Mouse (Mus musculus): ENCODE measurements around the gene 2210011C24Rik. TPM values are rescaled to one million over a fixed set of nuclear protein-coding genes. Genes with fewer than 3 reads are reported as not detected.
A peak's percentile ranks its signal among the peaks of the same experiment; 100 is the strongest.

2210011C24Rik gene
- polyA plus RNA-seq, 1 experiment from 2014 or later = 0.30 TPM

GRCm38 (mm10) chr8:83964015-83964765 lies 47.8 kb downstream of the 2210011C24Rik start:
- Histone ChIP-seq H3K4me1 (no peaks in the 10 kb centered on the region), H3K27ac (no peak overlapping the region), H3K36me3 (peaks cover 45% of the 10 kb centered on the region), H3K9me3 (no peaks in the 10 kb centered on the region), H3K27me3 (ENCODE audit: insufficient read depth, poor library complexity, severe bottlenecking) (no peaks in the 10 kb centered on the region), H3K4me3 (no peak overlapping the region)
- DNase-seq (ENCODE audit: low spot score) = no peak
- WGBS = 87% methylated on average over 5 of the region's 5 CpGs

MicroRNAs encoded within 50 kb of the gene (microRNA counts, 519-probe panel; counts per million panel counts)
- not detected for microRNA mmu-miR-1199

Small RNAs within 50 kb of the gene (microRNA-seq; reads per million reads assigned to microRNA genes)
- 3.8 reads per million, percentile 10 among the genes with 10 or more reads in this experiment for gene Mir1199
- 4.3 reads per million, percentile 12 among the genes with 10 or more reads in this experiment for gene Mir8111

Other genes with a start within 250 kb of the 2210011C24Rik start
- gene Adgrl1, start 112.1 kb downstream of the 2210011C24Rik start, polyA plus RNA-seq (2016; fragmentation: Nextera tagmentation; extraction: Ambion mirVana) = 8.5 and 12.0 TPM in 2 replicates
- gene Gm10644, start 57.0 kb downstream of the 2210011C24Rik start, polyA plus RNA-seq (2016; fragmentation: Nextera tagmentation; extraction: Ambion mirVana) = 0.41 and 0.86 TPM in 2 replicates
- gene Asf1b, start 56.7 kb downstream of the 2210011C24Rik start, polyA plus RNA-seq (2016; fragmentation: Nextera tagmentation; extraction: Ambion mirVana) = 71.5 and 80.8 TPM in 2 replicates
- gene Prkaca, start 39.2 kb downstream of the 2210011C24Rik start, polyA plus RNA-seq (2016; fragmentation: Nextera tagmentation; extraction: Ambion mirVana) = 157 and 160 TPM in 2 replicates
- 5.0 and 10.7 TPM in 2 replicates for gene Samd1, start 14.5 kb downstream of the 2210011C24Rik start, polyA plus RNA-seq (2016; fragmentation: Nextera tagmentation; extraction: Ambion mirVana)
- gene 1700067K01Rik, start 10.7 kb downstream of the 2210011C24Rik start, polyA plus RNA-seq (2016; fragmentation: Nextera tagmentation; extraction: Ambion mirVana) = 0.27 and 0.95 TPM in 2 replicates
- 4.9 and 7.4 TPM in 2 replicates for gene Palm3, start 9.3 kb upstream of the 2210011C24Rik start, polyA plus RNA-seq (2016; fragmentation: Nextera tagmentation; extraction: Ambion mirVana)
- gene Il27ra, start 30.4 kb upstream of the 2210011C24Rik start, polyA plus RNA-seq (2016; fragmentation: Nextera tagmentation; extraction: Ambion mirVana) = 1.4 and 2.6 TPM in 2 replicates
- gene Rln3, start 32.8 kb upstream of the 2210011C24Rik start, polyA plus RNA-seq (2016; fragmentation: Nextera tagmentation; extraction: Ambion mirVana) = 0.67 TPM in 1 of 2 replicates, not detected in the other
- gene Gm10643, start 53.0 kb upstream of the 2210011C24Rik start, polyA plus RNA-seq (2016; fragmentation: Nextera tagmentation; extraction: Ambion mirVana) = 1.0 and 1.4 TPM in 2 replicates
- gene Rfx1, start 54.7 kb upstream of the 2210011C24Rik start, polyA plus RNA-seq (2016; fragmentation: Nextera tagmentation; extraction: Ambion mirVana) = 6.5 and 7.3 TPM in 2 replicates
- 10.4 and 14.2 TPM in 2 replicates for gene Dcaf15, start 92.6 kb upstream of the 2210011C24Rik start, polyA plus RNA-seq (2016; fragmentation: Nextera tagmentation; extraction: Ambion mirVana)
- 0.05 and 0.10 TPM in 2 replicates for gene Podnl1, start 113.8 kb upstream of the 2210011C24Rik start, polyA plus RNA-seq (2016; fragmentation: Nextera tagmentation; extraction: Ambion mirVana)
- 19.5 and 19.7 TPM in 2 replicates for gene Cc2d1a, start 135.8 kb upstream of the 2210011C24Rik start, polyA plus RNA-seq (2016; fragmentation: Nextera tagmentation; extraction: Ambion mirVana)
- 0.79 and 1.5 TPM in 2 replicates for gene 4930432K21Rik, start 135.9 kb upstream of the 2210011C24Rik start, polyA plus RNA-seq (2016; fragmentation: Nextera tagmentation; extraction: Ambion mirVana)
- 1.2 and 2.3 TPM in 2 replicates for gene Nanos3, start 173.0 kb upstream of the 2210011C24Rik start, polyA plus RNA-seq (2016; fragmentation: Nextera tagmentation; extraction: Ambion mirVana)
- gene Zswim4, start 224.9 kb upstream of the 2210011C24Rik start, polyA plus RNA-seq (2016; fragmentation: Nextera tagmentation; extraction: Ambion mirVana) = 14.4 and 17.5 TPM in 2 replicates
- 353 and 374 TPM in 2 replicates for gene D8Ertd738e, start 237.5 kb upstream of the 2210011C24Rik start, polyA plus RNA-seq (2016; fragmentation: Nextera tagmentation; extraction: Ambion mirVana)
- 60.5 and 74.9 TPM in 2 replicates for gene Mri1, start 245.2 kb upstream of the 2210011C24Rik start, polyA plus RNA-seq (2016; fragmentation: Nextera tagmentation; extraction: Ambion mirVana)

Measured in heart, embryonic 10.5 days (tissue).